Mouse (Mus musculus) B cell, adult 2 months (primary cell): ENCODE data around the gene Pon1.

Experiments
- DNase-seq, 2 experiments: peaks; one replicate each; pipeline ENCODE4 v3.0.0; 2022

Pon1 gene

DNA sequence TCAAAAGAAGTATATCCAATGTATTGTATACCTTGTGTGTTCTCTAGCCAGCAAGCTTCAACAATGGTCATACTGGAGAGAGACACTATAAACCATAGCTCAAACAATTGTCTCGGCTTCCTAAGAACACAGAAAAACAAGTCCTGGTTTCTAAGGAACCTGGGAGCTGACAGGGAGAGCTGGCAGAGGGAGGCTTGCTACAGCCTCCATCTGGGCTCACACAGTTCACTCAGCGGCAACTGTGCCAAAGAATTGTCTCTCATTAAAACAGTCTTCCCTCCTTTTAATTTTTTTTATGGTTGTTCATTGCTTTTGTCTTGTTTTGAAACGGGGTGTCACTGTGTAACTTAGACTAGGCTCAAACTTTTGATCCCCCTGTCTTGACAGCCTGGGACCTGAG lies 73.5 kb downstream of the Pon1 start:
- no peak for DNase-seq

DNA sequence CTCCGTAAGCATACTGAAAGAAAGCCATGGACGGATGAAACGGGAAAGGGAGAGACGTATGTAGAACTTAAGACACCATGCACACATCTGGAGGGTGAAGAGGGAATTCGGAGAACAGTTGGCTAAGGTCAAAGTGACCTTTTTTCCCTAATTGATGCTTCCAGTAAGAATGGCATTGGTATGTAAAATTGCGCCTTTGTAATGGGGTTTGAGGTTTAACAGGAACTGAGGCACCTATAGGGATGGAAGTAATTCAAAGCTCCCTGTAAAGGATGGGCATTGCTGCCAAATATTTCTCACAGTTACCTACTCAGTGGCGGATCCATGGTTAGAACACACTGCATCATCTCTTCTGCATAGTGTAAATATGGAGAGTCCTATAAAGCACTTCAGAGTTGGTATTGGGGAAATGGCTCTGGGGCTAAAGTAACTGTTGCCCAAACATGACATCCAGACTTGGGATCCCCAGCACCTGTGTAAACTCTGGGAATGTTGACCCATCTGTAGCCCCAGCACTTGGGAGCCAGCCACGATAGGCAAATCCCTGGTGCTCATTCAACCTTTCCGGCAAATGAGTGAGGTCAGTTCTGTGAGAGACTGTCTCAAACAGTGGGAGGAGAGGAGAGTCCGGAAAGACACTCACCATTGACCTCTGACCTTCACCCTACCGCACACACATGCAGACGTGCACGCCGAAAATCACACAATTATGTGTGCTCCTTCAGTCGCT lies 74.4 kb downstream of the Pon1 start:
- no peak for DNase-seq
